Mouse (Mus musculus): ENCODE results near the gene Dnah9.

Dnah9 gene

DNA sequence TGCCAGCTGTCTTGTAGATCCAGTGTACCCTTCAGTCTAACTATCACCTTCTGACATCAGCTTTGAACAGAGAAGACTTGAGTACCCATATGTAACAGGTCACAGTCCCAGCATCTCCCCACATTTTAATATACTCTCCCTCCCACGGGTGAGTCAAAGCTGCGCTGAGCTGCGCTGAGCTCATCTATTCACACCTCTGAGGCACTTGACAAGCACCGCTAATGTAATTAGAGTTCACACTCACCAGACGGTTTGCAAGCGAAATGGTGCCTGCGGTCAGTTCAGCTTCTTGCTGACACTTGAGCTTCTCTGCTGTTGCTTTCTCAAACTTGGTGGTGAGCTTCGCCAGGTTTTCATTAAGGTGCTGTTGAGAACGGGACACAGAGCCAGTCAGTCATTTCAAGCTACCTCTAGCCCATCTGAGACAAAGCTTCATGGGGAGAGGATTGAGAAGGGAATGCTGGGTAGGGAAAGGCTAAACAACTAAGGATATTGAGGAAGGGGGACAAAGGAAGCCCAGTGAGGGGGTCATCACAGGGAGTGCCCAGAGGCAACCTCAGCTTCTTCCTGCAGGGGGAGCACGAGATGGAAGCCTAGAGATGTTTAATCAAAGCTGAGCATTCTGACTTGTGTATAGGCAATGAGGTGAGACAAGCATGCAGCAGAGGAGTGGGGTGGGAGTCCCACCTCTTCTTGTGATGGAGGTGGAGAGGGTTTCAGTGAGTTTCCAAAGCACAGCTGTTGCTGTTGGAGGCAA is 249.7 kb downstream of the Dnah9 start:
- no peak for DNase-seq

DNA sequence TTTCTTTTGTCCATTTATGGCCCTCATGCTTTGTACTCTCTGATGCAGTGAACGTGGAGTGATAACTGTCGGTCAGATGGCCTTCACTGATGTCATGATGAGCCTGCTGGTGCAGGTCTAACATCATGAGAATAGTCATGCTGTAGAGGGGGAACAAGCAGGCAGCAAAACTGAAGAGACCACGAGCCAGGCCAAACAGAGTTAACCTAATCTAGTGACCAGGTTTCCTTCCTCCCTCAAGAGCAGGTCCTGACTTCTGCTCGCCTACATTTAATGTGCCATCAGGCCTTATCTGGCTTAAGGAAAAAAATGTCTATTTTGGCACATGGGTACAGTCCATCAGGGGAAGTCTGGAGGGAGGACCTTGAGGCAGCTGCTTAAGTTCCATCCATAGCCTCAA is 259.2 kb downstream of the Dnah9 start:
- DNase-seq, result no peak

DNA sequence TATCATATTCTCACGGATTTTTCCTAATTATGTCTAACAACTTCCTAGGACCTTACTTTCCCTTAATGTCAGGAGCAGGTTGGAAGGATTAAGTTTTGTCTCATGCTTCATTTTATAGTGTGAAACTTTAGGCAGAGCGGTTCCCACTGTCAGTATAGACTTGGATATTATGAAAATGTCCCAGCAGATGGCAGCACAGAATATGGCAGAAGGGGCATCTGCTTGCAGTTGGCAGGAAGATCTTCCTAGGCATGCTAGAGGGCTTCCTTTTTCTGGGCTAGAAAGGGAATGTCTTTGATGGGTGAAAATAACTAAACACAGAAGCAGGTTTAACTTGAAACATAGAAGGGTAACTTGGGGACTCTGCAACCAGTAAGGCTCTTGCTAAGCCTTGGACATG is 262.9 kb downstream of the Dnah9 start:
- DNase-seq, result peak in 1 of 2 experiments; percentile 28

DNA sequence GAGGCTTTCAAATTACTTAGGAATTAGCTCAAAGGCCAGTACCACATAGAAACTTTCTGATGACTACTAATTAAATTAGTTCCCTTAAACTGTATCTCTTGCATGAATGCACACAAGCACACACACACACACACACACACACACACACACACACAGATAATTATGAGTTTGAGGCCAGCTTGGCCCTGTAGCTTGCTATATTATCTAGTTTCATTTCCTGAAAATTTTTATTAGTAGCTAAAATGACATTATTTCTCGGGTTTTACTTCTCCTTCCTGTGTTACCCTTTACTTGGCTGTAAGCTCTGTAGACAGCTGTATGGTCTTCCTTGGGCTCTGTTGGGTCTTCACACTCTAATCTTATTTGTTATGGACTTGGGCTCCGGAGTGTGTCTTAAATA is 264.4 kb downstream of the Dnah9 start:
- no peak for DNase-seq

DNA sequence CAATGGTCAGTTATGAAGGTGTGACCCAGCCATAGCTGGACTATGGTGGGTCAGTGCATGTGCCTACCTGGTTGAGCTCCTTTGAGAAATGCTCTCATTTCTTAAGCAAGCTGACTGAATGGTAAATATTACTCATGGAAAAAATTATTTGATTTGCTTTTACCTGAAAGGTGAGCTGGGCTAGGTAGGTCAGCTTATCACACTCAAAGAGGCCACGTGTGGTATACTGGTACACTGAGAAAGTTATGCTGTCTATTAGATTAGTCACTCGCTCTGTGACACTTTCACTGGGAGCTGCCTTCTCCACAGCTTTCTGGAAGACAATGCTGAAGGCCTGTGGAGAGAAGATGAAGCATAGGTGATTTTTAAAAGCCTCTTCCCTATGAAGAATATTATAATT is 286.9 kb downstream of the Dnah9 start:
- no peak for DNase-seq

DNA sequence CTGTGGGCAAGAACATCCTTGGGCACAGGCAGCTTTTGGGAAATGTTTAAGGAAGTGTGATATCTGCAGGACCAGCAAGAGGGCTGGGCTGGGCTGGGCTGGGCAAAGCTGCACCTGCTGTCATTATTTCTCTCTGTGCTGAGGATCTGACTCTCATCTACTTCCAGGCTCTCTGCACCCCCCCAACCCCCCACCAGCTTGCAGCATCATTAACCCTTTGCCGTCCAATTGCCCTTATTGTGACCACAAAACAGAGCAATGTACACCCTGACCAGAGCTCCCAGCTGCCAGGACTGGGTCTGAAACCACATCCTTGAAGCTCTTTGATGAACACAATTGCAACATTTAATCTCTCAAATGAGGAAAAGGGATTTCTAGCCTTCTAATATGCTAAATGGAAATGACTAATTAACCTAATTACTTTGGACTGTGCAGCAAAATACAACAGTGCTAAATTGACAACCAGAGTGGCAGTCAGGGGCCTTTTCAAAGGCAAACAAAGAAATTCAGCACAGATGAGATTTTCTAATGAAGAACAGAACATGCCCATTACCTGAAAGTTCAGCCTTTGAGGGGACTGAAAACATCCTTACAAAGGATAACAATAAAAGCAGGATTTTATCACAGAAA is 291.1 kb downstream of the Dnah9 start:
- DNase-seq, result no peak

DNA sequence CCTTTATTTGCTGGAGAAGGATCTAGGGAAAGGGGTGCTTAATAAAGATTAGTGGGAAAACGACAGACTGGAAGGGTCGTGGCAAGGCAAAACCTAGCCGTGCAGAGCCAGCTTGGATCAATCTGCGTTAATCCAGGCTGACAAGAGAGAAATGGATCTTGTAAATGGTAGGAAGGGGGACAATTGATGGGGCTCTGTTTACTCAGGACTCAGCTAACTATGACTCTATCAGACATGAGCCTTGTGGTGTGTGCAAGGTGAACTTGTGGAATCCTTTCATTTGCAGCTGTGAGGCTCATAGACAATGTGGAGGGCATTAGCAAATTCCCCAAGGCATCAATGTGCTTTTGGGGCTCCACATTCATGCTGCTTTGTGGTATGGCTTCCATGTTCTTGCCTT is 306.9 kb downstream of the Dnah9 start:
- DNase-seq, result no peak

DNA sequence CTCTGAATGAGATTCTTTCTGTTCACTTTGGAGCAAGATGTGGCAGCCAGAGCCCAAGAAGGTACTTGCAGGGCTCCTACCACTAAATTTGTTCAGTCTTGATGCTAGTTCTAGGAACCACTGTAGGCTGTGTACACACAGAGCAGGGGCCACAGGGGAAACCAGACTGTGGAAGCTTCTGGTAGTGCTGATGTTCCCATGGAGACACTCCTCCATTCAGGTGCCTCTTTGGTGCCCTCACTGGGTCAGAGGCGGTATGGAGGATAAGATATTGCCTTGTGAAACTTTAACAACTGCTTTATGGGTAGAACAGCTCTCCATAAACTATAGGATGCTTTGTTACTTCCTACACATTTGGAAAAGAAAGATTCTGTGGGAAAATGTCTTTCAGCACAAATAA is 316.3 kb downstream of the Dnah9 start:
- DNase-seq, result no peak

DNA sequence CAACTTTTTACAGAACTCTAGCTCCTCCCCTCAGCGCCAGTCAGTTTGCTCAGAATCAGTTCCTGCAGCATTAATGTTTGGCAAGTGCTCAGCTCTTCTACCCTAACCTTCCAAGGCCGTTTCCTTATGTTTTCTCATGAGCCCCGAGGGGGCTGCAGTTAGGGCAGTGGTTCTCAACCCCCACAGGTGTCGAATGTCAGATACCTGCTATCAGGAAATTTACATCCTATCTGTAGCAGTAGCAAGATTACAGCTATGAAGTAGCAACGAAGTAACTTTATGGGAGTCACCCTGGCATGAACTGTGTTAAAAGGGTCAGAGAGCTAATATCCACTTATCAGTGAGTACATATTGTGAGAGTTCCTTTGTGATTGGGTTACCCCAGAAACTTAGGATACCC is 321.9 kb downstream of the Dnah9 start:
- DNase-seq, result no peak

DNA sequence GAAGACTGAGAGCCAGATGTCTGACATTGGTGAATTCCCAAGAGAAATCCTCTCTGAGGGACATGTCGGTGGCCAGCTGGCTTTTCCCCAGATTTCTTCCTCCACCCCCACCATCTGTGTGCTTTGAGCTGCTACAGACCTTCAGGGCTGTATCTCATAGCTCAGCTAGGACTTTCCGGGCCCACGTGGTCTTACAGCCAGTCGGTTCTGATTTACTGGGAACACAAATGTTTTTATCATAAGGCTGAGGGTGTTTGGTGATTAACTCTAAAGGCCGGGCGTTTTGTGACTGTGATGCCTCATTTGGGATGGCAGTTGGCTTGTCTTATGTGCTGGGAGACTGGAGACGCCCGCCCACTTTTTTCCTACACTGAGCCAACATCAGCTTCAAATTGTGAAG is 329.4 kb downstream of the Dnah9 start:
- peak; percentile 37 to 57 for DNase-seq

DNA sequence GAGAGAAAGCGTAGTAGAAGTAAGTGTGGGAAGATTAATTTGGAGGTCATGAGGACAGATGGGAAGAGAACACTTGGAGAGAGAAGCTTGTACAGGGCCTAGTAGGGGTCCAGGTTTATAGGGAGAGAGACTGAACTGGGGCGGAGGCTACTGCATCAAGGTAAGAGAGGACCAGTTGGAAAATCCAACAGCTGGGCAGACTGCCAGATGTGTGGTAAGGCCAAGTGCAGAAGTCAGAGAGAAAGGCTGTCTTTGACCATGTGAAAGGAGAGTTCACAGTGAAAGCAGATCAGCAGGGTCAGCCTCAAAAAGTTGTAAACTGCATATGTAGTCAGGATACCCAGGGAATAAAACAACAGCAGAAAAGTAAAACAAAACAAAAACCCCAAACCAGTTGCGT is 343.8 kb downstream of the Dnah9 start:
- no peak for DNase-seq

DNA sequence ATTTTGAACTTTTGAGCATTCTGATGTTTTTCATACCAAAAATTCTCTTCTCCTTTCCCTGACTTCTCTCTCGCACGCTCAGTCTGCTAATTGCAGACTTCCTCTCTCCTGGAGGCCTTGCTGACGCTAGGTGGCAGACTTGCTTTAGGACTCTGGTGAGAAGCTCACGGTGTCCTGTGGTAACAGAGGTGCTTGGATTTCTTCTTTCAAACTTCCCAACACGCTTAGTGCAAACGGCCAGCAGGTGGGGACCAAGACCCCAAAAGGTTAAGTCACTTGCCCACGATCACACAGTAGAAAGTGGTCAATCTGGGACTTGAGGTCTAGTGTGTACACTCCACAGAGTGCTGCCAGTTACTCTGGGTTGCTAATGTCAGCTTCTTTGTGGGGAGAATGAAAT is 347.5 kb downstream of the Dnah9 start:
- peak; percentile 55 to 82 for DNase-seq

DNA sequence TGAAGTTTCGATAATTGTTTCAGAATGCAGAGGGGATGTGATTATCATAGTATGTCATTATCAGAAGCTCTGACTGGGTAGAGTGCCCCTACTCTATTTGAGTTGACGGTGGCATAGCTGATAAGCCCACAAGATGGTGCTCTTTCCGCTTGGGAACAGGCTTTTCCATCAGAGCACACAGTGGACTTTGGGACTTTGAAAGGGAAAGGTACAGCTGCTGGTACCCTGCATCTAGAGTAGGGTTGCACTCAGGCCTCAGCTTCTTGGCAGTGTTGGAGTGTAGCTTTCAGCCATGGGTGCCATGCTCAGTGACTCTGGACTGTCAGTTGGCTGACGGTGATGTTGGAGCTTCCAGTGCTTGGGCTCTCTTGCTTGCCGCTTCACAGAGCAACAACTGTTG is 348.1 kb downstream of the Dnah9 start:
- peak in 1 of 2 experiments; percentile 12 for DNase-seq

DNA sequence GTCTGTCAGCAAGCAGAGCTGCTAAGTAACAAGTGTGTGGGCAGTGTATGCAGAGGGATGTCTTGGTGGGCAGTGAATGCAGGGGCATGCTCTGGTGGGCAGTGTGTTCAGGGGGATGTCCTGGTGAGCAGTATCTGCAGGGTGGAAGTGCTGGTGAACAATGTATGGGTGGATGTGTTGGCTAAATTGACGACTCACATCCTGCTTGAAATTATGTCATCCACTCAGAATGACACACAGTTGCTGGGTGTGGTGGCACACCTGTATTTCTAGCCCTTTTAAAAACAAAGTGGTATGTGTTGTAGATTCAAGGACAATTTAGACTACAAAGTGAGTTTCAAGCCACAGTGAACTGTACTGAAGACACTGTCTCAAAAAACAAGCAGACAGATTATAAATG is 350.2 kb downstream of the Dnah9 start:
- no peak for DNase-seq

DNA sequence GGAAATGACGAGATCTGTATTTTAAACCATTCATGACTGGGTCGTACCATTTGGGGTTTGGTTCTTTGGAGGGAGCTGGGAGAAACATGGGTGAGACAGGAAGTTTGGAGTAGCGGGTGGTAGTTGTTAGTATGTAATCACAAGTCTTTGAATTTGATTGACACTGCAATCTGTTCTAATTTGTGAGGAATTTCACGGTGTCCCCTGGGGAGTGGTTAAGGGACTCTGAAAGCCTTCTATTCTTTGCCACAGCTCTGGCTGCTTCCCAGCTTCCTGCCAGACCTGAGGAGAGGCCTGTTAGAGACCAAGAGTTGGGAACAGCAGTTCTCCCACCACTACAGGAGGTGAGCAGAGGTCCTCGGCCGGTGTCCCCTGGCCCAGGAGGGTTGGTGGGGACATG is 352.1 kb downstream of the Dnah9 start:
- no peak for DNase-seq

DNA sequence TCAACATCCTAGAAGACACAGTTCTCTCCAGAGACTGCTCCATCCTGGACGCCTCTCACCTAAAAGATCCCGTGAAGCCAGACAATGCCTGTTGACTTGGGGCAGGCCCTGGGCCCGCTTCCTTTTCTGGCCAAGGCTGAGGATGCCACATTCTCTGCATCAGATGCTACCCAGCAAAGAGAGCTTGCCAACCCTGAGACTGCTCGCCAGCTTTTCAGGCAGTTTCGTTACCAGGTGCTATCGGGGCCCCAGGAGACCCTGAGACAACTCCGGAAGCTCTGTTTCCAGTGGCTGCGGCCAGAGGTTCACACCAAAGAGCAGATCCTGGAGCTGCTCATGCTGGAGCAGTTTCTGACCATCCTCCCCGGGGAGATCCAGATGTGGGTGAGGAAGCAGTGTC is 354.0 kb downstream of the Dnah9 start:
- peak; percentile 30 to 43 for DNase-seq

DNA sequence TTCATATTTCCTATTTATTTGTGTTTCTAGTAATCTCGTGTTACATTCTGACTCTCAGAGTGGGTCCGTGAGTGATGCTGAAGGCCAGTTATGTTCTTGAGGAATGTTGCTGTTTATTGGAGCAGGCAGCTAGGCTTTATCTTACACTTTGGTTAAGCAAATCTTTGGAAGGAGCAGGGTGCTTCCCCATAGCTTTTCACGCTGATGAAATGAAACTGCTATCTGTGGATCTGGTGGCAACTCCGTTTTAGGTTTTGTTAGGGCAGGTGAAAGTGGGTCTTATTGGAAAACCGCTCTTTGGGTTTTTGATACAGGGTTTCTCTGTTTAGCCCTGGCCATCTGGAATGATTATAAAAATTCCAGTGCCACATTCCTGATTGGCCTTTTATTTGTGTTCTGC is 356.3 kb downstream of the Dnah9 start:
- no peak for DNase-seq

DNA sequence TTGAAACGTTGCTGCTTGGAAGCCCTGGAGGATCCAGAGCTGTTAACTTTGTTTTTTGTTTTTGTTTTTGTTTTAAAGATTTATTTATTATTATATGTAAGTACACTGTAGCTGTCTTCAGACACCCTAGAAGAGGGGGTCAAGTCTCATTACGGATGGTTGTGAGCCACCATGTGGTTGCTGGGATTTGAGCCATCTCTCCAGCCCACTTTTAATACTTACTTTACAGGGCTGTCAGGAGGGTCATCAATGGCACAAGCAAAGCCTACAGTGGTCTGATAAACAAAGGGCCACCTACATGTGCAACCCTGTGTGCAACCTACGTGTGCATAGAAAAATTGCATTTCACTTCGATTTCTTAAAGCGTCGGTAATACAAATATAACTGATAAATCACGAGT is 360.8 kb downstream of the Dnah9 start:
- DNase-seq, result no peak

DNA sequence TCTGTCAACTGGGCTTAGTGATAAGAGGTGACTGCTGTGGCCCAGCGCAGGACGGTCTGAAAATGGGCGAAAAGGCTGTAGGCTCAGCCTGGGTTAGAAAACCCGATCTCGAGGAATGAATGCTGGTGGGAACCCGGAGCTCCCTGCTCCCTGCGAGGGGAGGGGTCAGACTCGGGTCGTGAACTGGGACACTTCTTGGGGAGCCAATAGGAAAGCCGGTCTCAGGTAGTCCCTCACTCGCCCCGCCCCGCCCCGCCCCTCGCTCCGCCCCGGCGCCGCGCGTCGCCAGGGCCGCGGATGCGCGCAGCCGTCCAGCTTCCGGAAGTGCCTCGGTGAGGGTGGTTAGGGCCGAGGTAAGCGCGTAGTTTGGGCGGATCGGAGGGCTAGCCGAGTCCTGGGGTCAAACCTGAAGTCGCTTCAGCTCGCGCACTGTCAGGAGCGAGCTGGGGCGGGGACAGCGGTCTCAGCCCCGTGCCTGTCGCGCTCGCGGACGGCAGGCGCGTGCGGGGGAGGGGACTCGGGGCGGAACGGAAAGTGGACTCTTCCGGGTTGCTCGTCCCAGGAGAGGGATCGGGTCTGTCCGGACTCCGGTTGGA is 361.3 kb downstream of the Dnah9 start, which contains the start of gene Zkscan6:
TSS of gene Zkscan6 (plus strand) at position 267 of the 596 bp plus-strand sequence.
- peak; percentile 86 to 93 for DNase-seq

DNA sequence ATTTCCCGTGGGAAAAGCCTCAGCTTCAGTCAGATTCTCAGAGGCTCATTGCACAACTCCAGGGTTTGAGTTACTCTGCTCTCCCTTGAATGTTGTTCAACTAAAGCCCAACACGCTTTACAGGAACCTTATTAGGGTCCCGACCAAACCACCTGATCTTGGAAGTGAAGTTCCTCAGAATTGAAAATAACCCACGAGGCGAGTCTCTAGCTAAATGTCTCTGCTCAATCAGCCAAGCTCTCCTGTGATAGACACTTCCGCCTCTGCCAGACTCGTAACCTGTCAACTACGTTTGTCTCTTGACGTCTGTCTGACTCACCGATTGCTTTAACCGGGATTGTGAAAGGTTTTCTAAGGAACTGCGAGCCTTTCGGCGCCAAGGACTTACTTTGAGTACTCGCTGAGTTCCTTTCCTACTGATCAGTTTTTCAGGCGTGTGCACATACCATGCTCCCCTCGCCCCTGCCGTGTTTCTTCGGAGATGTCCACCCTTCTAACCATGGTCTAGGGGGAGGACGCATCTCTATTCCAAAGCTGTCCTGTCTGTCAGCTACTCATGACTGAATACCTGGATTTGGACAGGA is 361.9 kb downstream of the Dnah9 start:
- DNase-seq, result no peak

DNA sequence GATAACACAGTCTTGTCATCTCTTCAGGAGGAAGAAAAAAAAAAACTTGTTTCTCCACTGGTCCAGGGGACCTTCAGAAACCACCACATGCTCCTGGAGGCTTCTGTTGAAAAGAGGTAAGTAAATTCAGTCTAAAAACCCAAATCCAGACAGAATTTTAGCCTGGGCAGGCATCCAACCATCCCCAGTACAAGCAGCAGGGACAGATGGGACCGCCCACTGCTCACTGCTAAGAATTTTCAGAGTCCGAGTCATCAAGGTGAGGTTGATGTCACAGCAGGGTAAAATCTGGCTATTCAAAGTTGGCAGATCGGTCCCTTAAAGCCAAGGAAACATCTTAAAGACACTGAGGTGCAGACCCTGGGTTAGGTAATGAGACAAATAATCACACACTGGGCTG is 366.5 kb downstream of the Dnah9 start:
- peak; percentile 88 to 93 for DNase-seq

DNA sequence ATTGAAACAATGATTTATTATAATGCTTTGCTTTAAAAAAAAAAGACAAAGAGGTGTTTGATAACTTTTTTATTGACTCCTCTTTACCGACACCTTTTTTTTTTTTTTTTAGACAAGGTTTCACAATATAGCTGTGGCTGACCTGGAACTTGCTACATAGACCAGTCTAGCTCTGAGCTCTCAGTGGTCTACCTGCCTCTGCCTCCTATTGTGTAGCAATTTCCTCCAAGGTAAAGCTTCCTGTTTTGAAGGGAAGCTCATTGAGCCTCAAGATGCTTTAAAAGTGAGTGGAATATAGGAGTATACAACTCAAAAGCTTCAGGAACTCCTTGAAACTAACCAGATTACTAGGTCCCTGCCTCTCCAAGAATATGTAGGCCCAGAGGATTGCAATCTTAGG is 372.5 kb downstream of the Dnah9 start:
- no peak for DNase-seq

DNA sequence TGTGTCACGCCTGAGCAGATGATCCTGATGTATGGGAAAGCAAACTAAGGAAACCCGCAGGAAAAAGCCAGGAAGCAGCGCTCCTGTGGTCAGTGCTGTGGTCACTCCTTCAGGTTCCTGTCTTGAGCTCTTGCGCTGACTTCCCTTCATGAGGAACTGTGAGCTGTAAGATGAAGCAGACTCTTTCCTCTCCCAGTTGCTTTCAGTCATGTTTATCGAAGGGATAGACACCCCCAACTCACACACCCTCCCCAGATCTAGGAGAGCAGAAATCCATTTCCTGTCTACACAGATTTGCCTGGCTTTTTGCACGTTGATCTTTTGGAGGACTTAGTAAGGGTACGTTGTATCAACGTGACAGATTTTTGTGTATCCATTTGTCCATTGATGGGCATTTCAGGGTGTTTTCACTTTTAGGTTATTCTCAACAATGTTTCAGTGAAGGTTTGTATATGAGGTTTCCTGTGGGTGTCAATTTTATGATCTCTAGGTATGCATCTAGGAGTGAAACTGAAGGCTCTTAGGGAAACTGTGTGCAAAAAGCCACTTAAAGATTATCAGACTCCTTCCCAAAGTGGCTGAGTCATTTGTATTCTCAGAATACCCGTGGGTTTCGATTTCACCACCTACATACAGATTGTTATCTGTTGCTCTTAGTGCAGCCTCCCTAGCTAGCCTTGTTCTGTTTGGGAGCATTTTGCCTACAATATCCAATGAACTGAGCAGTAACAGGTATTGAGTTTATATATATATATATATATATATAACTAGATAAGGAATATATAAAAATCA is 373.7 kb downstream of the Dnah9 start:
- no peak for DNase-seq
